Mouse (Mus musculus): ENCODE measurements at regions not wholly inside any gene's neighbourhood (a gene's known extent, or its start where the extent isn't known, plus 50 kb on each side); places are given as distances from the start of the nearest gene placed in this dataset.
A peak's percentile ranks its signal among the peaks of the same experiment; 100 is the strongest.

DNA sequence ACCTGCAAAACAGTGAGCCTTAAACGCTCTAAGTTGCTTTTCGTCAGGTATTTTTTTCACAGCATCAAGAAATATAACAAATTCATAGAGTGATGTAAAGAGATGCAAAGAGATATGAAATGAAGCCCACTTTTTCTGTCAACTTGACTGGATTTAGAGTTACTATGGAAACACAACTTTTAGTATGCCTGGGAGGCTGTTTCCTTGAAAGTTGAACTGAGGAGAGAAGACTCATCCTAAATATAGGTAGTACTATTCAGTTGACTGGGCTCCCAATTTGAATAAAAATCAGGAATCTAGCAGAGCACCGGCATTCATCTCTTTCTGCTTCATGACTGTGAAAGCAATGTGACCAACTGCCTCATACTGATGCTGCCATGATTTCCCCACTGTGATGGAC lies 509.7 kb downstream of the Synb start:
- no peak for DNase-seq

DNA sequence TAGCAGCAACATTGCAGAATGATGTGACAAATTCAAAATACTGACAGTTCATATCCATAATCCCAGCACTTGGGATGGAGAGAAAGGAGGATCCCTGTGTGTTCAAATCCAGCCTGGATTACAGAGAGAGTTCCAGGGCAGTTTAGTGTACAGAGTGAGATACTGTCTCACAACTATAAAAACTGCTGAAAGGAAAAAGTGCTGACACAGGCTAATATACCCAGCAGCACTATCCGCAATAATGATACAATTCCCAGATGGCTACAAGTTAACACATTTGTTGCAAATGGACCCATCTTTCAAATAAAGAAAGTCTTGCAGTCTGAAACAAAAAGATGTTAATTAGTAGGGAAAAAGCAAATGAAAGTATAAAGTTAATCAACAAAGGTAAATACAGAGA lies 510.9 kb downstream of the Synb start:
- DNase-seq: no peak

DNA sequence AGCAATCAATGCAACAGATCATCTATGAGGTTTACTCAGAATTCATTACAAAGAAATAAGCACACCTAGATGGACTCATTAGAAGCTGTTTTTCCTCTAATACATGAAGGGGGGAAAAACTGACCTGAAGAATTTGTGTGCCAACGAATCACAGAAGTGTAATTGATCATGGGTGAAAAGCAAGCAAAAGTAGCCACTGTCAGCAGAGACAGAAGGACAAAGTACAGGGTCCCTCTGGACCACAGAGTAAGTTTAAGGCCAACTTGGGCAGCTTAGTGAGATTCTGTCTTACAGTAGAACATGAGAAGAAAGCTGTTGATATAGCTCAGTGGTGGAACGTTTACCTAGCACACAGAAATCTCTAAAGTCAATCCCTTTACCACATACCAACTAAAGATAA lies 523.7 kb downstream of the Synb start:
- DNase-seq: no peak

DNA sequence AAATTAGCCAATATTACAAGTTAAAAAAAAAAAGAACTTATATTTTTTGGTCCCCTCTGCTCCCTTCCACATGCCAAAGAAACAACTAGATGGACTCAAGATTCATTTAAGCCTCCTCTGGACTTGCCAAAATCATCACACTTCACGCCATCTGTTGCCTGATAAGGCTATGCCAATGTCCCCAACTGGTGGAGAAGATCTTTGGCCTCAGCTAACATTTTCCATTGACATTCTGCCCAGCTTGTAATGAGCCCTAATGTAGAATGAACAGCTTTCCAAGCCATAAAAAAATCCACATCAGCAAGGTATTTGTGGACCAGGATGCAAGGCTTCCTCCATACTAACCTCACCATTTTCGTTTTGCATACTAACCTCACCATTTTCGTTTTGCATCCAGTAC lies 531.2 kb downstream of the Synb start:
- DNase-seq: no peak

DNA sequence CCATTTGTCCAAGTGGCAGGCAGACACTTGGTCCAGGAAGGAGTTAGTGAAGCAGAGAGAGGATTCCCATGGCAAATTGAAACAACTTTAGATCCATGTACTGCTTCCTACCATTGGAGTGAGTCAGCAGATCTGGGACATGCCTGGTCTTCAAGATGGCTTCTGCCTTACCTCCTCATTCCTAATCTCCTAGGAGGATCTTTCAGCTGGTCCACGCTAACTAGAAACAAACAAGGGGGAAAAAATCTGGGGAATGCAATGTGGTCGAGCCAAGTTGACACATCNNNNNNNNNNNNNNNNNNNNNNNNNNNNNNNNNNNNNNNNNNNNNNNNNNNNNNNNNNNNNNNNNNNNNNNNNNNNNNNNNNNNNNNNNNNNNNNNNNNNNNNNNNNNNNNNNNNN lies 549.4 kb downstream of the Synb start:
- DNase-seq: no peak

DNA sequence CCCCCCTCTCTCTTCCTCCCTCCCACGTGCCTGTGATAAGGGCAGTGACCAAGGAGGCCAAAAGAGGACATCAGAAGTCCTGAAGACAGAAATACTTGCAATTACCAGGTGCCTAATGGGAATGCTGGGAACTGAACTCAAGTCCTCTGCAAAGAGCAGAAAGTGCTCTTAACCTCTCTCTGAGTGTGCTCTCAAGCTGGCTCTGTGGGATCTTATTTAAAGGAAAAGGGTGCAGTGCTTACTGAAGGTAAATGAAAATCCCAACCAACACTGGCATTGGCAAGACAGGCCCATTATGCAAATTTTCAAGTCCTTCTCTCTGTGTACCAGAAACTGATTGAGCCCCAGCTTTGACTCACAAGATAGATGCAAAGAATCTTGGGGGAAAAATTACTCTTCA lies 555.6 kb downstream of the Synb start:
- no peak for DNase-seq

DNA sequence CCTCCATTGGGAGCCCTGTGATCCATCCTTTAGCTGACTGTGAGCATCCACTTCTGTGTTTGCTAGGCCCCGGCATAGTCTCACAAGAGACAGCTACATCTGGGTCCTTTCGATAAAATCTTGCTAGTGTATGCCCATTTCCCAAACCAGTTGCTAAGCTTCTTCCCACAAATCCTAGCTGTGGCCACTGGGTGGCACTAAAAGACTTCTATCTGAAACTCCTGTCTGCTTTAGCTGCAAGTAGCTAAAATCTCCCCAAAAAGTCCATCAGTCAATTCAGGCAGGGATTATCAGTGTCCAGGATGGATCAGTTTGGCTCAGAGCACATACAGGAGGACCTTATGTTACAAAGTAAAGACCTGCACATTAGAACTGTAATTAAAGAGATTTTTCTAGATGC lies 558.3 kb downstream of the Synb start:
- DNase-seq: peak; percentile 16 to 55

DNA sequence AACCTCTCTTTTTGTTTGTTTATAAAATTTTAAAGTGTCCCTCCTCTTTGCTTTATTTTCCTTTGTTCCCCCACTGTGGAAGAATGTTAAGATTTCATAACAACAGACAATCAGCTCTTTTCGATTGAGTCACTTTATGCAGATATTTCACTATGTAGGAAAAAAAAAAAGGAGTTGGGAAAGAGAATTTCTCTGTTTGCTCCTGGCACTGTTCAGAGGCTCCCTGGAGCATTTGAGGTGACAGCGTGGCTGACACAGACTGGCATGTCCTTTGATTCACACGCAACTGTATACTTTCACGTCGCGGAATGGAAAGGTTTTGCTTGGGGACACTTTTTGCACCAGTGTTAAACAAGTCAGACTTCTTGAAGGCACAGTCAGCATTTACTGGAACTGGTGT lies 572.9 kb downstream of the Synb start:
- DNase-seq: no peak

DNA sequence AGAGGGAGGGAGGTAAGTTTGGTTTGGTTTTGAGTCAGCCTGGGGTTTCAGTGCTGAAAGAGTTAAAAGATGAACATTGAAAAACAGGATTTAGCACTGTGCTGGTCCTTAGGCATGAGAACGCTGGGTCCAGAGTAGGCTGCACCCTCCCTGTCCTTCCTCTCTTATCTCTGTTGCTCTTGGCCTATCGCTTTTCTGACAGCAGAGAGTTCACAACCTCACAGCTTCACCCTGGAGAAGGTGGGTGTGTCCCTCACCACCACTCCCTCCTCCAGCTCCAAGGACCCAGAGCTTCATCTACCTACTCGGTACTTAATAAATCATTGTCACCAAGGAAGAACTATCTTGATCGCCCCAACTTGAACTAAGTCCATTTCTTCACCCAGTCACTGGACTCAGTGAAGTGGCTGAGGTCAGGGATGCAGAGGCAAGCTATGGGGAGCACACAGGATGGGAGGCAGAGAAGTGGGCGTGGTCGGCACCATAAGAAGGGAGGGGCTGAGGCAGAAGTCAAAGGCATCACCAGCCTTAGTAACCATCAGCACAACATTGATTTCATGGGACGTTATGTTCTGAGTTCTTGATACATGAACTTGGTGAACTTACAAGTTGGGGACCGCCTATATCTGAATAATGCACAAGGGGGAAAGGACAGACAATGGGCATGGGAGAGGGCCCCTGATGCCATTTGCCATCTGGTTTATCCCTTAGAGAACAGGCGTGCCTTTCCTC lies 574.5 kb downstream of the Synb start:
- no peak for DNase-seq

DNA sequence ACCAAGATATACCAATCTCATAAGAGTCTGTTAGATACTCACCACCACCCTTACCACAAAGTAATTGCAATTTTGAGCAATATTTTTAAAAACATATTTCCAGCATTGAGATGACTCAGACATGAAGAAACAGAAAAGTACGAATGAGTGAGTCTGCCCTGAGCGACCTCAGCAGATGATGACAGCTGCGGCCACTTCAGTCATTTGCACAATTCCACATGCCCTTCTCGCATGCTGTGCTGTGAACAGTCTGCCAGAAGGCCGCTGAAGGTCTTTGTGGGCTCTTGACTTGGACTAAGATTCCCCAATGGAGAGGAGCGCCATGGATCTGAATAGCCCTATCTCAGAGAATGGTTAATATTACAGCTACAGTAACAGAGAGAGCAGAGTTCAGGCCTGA lies 575.3 kb downstream of the Synb start:
- DNase-seq: no peak
